Mouse (Mus musculus): ENCODE data around the gene Tppp2. TPM values are rescaled to one million over a fixed set of nuclear protein-coding genes. Genes with fewer than 3 reads are reported as not detected.

Gene Tppp2
- polyA plus RNA-seq, 1 experiment from 2014 or later = not detected

DNA sequence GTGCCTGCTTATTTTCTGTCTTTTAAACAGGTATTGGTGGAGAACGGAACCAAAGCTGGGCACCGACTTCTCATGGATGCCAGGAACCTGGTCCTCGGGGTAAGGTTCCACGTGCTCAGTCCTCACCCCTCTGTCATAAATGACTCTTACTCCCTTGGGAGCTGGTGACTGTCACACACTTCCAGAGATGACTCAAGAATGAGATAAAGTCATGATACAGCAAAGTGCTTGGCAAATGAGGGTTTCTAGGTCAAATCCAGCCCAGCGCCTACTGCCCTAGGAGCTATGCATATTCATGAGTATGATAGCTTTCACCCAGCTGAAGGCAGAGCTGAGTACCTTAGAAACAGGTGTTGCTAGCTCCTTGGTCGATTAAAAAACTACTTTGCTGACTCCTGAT, 28.4 kb upstream of the Tppp2 start:
- Histone ChIP-seq H3K4me1 (ENCODE audit: control insufficient read depth, insufficient read depth, low read length) (peaks cover 12% of the 10 kb centered on the region), H3K9ac (replicated peaks; ENCODE audit: low read length) (no peak overlapping the region), H3K4me2 (ENCODE audit: low read length) (no peak overlapping the region), H3K36me3 (ENCODE audit: control insufficient read depth, insufficient read depth, low read length) (peaks cover 64% of the 10 kb centered on the region), H3K27me3 (ENCODE audit: control insufficient read depth, insufficient read depth, low read length) (no peaks in the 10 kb centered on the region), H3K4me3 (replicated peaks; ENCODE audit: low read depth, low read length) (no peak overlapping the region), H3K9me3 (ENCODE audit: control insufficient read depth, low read length) (no peaks in the 10 kb centered on the region), H3K27ac (replicated peaks; ENCODE audit: low read depth, low read length) (no peak overlapping the region)
- ATAC-seq (ENCODE audit: low FRiP score, low TSS enrichment) = no peak
- DNase-seq = no peak
- 89% methylated on average over 6 of the region's 6 CpGs for WGBS

DNA sequence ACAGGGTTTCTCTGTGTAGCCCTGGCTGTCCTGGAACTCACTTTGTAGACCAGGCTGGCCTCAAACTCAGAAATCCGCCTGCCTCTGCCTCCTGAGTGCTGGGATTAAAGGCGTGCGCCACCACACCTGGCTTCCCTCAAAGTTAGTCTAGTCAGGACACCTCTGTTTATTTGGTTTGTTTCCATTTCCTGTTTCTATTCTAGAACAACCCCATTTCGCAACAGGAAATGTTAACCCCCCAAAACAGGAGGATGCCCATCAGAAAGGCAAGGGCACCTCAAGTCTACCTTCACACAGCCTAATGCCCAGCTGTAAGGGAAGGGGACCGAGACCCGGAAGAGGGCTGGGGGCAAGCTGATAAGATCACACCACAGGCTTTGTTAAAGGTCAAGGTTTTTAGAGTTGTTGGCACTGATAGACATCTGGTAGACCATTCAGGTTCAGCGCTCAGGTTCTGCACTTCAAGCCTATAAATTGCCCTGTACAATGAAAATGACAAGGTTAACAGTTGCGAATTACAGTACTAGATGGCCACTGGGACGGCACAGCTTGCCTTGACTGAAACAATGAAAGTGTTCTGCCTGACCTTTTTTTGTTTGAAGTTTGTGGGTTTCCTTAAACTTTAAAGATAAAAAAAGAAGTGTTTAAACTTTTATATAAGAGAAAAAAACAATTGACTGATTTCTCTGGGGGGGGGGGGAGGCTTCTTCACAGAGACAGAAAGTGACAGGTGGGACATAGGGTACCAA, 25.9 kb upstream of the Tppp2 start, which contains the start of gene Slc39a2:
TSS of gene Slc39a2 (plus strand) at position 699 of the 749 bp plus-strand sequence.
- Histone ChIP-seq H3K27ac (replicated peaks; ENCODE audit: low read depth, low read length) (no peak within 1 kb of the TSS), H3K9ac (replicated peaks; ENCODE audit: low read length) (no peak within 1 kb of the TSS), H3K4me3 (replicated peaks; ENCODE audit: low read depth, low read length) (no peak within 1 kb of the TSS), H3K9me3 (ENCODE audit: control insufficient read depth, low read length) (no peaks in the 10 kb centered on the region), H3K36me3 (ENCODE audit: control insufficient read depth, insufficient read depth, low read length) (peaks cover 64% of the 10 kb centered on the region), H3K4me1 (ENCODE audit: control insufficient read depth, insufficient read depth, low read length) (no peaks in the 10 kb centered on the region), H3K27me3 (ENCODE audit: control insufficient read depth, insufficient read depth, low read length) (no peaks in the 10 kb centered on the region), H3K4me2 (ENCODE audit: low read length) (no peak within 1 kb of the TSS)
- ATAC-seq (ENCODE audit: low FRiP score, low TSS enrichment) = no peak
- DNase-seq = no peak
- 97% methylated on average over 9 of the region's 9 CpGs for WGBS

DNA sequence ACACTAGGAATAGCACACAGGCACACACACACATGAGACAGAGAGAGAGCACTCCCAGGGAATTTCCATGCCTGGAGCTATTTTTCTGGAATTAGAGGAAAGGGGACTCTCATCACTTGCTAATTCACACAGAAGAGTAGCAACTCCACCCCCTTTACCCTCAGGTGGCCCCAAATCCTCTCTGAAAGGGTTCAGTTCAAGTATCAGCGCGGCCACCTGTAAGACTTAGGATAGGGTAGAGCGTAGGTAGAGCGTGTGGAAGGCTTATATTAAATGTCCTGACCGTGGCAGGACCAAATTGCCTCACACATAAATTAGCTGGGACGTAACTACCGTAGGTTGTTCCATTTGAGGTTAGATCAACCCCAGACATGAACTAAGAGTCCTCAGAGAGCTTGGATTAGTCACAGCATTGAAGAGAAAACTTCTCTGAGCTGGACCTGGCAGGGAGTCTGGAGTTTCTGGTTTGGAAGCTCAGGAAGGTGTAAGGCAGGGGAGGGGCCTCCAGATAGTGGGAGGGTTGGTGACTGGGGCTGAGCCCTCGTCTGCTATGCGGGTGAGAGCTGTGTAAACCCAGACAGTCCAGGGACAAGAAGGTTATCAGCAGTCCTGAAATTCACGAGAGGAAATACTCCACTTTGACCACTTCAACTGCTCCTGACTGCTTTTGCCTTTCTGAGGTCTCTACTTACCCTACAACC, 25.0 kb upstream of the Tppp2 start:
- Histone ChIP-seq H3K36me3 (ENCODE audit: control insufficient read depth, insufficient read depth, low read length) (peaks cover 55% of the 10 kb centered on the region), H3K4me2 (ENCODE audit: low read length) (no peak overlapping the region), H3K27me3 (ENCODE audit: control insufficient read depth, insufficient read depth, low read length) (no peaks in the 10 kb centered on the region), H3K27ac (replicated peaks; ENCODE audit: low read depth, low read length) (no peak overlapping the region), H3K9me3 (ENCODE audit: control insufficient read depth, low read length) (no peaks in the 10 kb centered on the region), H3K4me3 (replicated peaks; ENCODE audit: low read depth, low read length) (no peak overlapping the region), H3K4me1 (ENCODE audit: control insufficient read depth, insufficient read depth, low read length) (no peaks in the 10 kb centered on the region), H3K9ac (replicated peaks; ENCODE audit: low read length) (no peak overlapping the region)
- no peak for DNase-seq
- no peak for ATAC-seq (ENCODE audit: low FRiP score, low TSS enrichment)
- 29% methylated on average over 10 of the region's 10 CpGs for WGBS

DNA sequence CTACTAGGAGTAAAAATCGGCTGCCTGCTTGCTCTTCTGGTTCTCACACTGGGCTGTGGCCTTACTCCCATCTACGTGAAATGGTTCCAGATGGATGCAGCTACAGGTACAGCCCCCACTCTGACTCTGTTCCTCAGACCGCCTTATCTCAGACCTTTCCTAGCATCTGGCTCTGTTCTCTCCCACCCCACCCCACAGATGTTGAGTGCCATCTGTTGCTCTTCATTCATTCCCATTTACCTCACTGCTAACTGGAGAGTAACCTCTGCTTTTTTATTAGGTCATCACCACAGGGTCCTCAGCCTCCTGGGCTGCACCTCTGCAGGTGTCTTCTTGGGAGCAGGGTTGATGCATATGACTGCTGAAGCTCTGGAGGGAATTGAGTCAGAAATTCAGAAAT, 24.4 kb upstream of the Tppp2 start:
- no peaks in the 10 kb centered on the region for H3K27me3 ChIP-seq (ENCODE audit: control insufficient read depth, insufficient read depth, low read length)
- no peak overlapping the region for H3K27ac ChIP-seq (replicated peaks; ENCODE audit: low read depth, low read length)
- peaks cover 50% of the 10 kb centered on the region for H3K36me3 ChIP-seq (ENCODE audit: control insufficient read depth, insufficient read depth, low read length)
- ATAC-seq (ENCODE audit: low FRiP score, low TSS enrichment) (no peak), DNase-seq (no peak)
- no peaks in the 10 kb centered on the region for H3K4me1 ChIP-seq (ENCODE audit: control insufficient read depth, insufficient read depth, low read length)
- no peak overlapping the region for H3K9ac ChIP-seq (replicated peaks; ENCODE audit: low read length)
- no peak overlapping the region for H3K4me3 ChIP-seq (replicated peaks; ENCODE audit: low read depth, low read length)
- H3K9me3 ChIP-seq (ENCODE audit: control insufficient read depth, low read length) = no peaks in the 10 kb centered on the region
- no peak overlapping the region for H3K4me2 ChIP-seq (ENCODE audit: low read length)
- 61% methylated on average over 3 of the region's 3 CpGs for WGBS

DNA sequence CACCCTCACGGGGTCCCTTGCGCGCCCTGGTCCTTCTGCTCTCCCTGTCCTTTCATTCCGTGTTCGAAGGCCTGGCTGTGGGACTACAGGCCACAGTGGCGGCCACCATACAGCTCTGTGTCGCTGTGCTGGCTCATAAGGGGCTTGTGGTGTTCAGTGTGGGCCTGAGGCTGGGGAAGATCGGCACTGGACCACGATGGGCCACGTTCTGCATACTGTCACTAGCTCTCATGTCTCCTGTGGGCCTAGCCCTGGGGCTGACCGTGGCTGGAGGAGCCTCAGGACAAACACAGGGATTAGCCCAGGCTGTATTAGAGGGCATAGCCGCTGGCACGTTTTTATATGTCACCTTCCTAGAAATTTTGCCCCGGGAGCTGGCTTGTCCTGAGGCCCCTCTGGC, 23.2 kb upstream of the Tppp2 start:
- Histone ChIP-seq H3K4me2 (ENCODE audit: low read length) (no peak overlapping the region), H3K27ac (replicated peaks; ENCODE audit: low read depth, low read length) (no peak overlapping the region), H3K36me3 (ENCODE audit: control insufficient read depth, insufficient read depth, low read length) (peaks cover 37% of the 10 kb centered on the region), H3K27me3 (ENCODE audit: control insufficient read depth, insufficient read depth, low read length) (no peaks in the 10 kb centered on the region), H3K4me3 (replicated peaks; ENCODE audit: low read depth, low read length) (no peak overlapping the region), H3K4me1 (ENCODE audit: control insufficient read depth, insufficient read depth, low read length) (no peaks in the 10 kb centered on the region), H3K9ac (replicated peaks; ENCODE audit: low read length) (no peak overlapping the region), H3K9me3 (ENCODE audit: control insufficient read depth, low read length) (no peaks in the 10 kb centered on the region)
- WGBS = 84% methylated on average over 14 of the region's 14 CpGs
- ATAC-seq (ENCODE audit: low FRiP score, low TSS enrichment) = no peak
- no peak for DNase-seq

DNA sequence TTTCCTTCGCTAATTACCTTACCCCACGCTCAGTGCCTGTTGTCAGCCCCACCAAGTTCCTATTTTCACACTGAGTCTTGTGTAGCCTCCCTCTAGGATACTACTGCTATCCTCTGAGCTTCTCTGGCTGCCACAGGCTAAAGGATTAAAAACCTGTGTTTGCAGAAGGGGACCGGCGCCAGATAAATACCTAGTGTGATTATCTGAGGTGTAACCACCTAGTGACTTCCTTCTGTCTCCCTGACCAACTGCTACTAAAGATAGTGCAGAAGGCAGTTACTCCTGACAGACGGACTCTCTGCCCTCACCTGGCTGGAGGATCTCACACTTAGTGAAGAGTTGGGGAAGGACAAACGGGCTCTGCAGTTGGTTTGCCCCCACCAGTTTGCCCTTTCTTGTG, 22.2 kb upstream of the Tppp2 start:
- no peak overlapping the region for H3K27ac ChIP-seq (replicated peaks; ENCODE audit: low read depth, low read length)
- H3K4me3 ChIP-seq (replicated peaks; ENCODE audit: low read depth, low read length) = no peak overlapping the region
- H3K4me2 ChIP-seq (ENCODE audit: low read length) = no peak overlapping the region
- DNase-seq = no peak
- no peak for ATAC-seq (ENCODE audit: low FRiP score, low TSS enrichment)
- peaks cover 30% of the 10 kb centered on the region for H3K36me3 ChIP-seq (ENCODE audit: control insufficient read depth, insufficient read depth, low read length)
- WGBS = 89% methylated on average over 6 of the region's 6 CpGs
- no peaks in the 10 kb centered on the region for H3K27me3 ChIP-seq (ENCODE audit: control insufficient read depth, insufficient read depth, low read length)
- no peaks in the 10 kb centered on the region for H3K4me1 ChIP-seq (ENCODE audit: control insufficient read depth, insufficient read depth, low read length)
- H3K9ac ChIP-seq (replicated peaks; ENCODE audit: low read length) = no peak overlapping the region
- no peaks in the 10 kb centered on the region for H3K9me3 ChIP-seq (ENCODE audit: control insufficient read depth, low read length)

DNA sequence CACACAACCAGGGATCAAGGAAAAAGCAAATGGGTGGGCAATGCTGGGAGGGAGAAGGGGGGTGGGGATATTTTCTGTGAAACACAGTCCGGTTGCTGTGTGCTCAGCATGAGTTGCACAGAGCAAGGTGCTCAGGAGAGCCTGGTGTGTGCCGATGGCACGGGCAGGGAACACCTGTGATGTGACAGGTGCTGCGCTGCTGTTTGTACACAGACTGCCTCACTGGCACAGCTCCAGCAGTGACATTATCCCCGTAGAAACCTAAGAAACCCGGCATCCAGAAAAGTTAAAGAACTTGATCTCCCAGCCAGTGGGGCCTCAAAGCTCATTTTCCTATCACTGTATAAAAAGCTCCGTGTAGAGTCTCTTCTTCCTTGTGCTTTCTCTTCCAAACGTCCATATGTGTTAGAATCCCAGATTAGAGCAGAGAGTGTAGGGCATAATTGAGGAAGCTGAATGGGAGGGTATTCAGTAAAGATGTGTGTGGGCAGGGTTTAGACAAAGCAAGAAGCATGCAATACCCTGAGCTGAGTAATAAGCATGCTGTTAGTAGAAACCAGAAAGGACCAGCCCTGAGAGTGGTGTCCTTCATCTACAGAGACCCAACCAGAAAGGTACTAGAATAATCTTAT, 21.6 kb upstream of the Tppp2 start:
- H3K27me3 ChIP-seq (ENCODE audit: control insufficient read depth, insufficient read depth, low read length) = no peaks in the 10 kb centered on the region

DNA sequence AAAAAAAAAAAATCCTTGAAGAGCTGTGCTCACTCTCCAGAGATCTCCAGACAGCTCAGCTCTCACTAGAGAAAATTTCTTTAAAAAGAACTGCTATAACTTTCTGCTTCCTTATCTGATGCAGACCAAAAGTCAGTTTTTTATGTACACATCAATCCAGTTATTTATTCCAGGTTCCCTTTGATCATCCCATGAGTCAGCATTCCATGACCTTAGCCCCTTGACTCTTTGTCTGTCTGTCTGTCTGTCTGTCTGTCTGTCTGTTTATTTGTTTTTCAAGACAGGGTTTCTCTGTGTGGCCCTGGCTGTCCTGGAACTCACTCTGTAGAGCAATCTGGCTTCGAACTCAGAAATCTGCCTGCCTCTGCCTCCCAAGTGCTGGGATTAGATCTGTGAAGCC, 18.9 kb upstream of the Tppp2 start:
- ATAC-seq (ENCODE audit: low FRiP score, low TSS enrichment) (no peak), DNase-seq (no peak)
- Histone ChIP-seq H3K27ac (replicated peaks; ENCODE audit: low read depth, low read length) (no peak overlapping the region), H3K9me3 (ENCODE audit: control insufficient read depth, low read length) (no peaks in the 10 kb centered on the region), H3K4me1 (ENCODE audit: control insufficient read depth, insufficient read depth, low read length) (no peaks in the 10 kb centered on the region), H3K9ac (replicated peaks; ENCODE audit: low read length) (no peak overlapping the region), H3K4me3 (replicated peaks; ENCODE audit: low read depth, low read length) (no peak overlapping the region), H3K4me2 (ENCODE audit: low read length) (no peak overlapping the region), H3K27me3 (ENCODE audit: control insufficient read depth, insufficient read depth, low read length) (no peaks in the 10 kb centered on the region), H3K36me3 (ENCODE audit: control insufficient read depth, insufficient read depth, low read length) (peaks cover 8% of the 10 kb centered on the region)
- WGBS = 94% methylated on average over 1 of the region's 1 CpGs

More for the DNA sequence above, 21.6 kb upstream of the Tppp2 start:
- DNase-seq (no peak), ATAC-seq (ENCODE audit: low FRiP score, low TSS enrichment) (no peak)
- Histone ChIP-seq H3K4me1 (ENCODE audit: control insufficient read depth, insufficient read depth, low read length) (no peaks in the 10 kb centered on the region), H3K4me2 (ENCODE audit: low read length) (no peak overlapping the region), H3K9me3 (ENCODE audit: control insufficient read depth, low read length) (no peaks in the 10 kb centered on the region), H3K27ac (replicated peaks; ENCODE audit: low read depth, low read length) (no peak overlapping the region), H3K4me3 (replicated peaks; ENCODE audit: low read depth, low read length) (no peak overlapping the region), H3K36me3 (ENCODE audit: control insufficient read depth, insufficient read depth, low read length) (peaks cover 24% of the 10 kb centered on the region), H3K9ac (replicated peaks; ENCODE audit: low read length) (no peak overlapping the region)
- 81% methylated on average over 8 of the region's 8 CpGs for WGBS
